Mouse (Mus musculus): ENCODE results near the gene Pin1.

DNA sequence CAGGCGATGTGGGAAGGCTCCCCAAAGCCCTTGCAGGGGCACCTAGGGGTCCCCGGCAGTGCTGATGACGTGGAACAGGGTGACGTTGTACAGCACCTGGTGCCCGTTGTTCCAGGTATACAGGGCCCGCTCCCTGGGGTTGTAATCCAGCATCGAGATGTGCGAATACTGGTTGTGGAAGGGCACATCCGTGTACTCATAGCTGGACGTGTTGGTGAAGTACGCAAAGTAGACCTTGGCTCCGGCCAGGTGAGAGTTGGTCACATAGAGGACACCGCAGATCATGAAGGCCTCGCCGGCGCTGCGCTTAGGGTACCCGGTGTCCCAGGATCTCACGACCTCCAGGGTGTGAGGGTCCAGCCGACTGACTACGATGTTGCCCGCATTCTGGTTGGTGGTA is 16.2 kb downstream of the Pin1 start:
- TF ChIP-seq CTCF (IDR thresholded peaks at IDR 0.05; ENCODE audit: insufficient read depth, low read depth, low read length) (no peak), POLR2A (IDR thresholded peaks at IDR 0.05; ENCODE audit: insufficient read depth, low read depth, low read length) (no peak)

All from olfactory bulb, adult 2 months (tissue).